Mouse (Mus musculus): ENCODE measurements around the gene Olfr1469. TPM values are rescaled to one million over a fixed set of nuclear protein-coding genes. Genes with fewer than 3 reads are reported as not detected.

The Olfr1469 gene
- not detected for polyA plus RNA-seq (2014; fragmentation: Illumina TruSeq; extraction: RNeasy Lipid Tissue Mini Kit (QIAGEN cat#74804); ENCODE audit: low read depth, low replicate concordance)

DNA sequence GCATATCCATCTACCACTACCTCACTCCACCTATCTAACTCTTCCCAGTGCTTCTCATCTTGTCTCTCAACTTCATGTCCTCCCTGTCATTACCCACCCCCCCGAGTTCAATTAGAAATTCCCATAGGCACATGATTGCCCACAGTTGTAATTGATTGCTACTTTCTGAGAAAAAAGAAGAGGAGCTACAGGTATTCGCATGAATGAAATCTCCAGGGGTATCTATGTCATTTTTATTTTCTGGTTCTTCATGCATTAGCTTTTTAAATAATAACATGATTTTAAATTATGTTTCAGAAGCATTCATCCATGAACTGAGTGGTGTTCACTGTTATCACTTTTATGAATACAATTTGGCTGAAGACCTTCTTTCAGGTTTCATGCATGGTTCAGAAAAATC is at the start of gene Olfr1469:
TSS of gene Olfr1469 (plus strand) at position 301 of the 400 bp plus-strand sequence.

DNA sequence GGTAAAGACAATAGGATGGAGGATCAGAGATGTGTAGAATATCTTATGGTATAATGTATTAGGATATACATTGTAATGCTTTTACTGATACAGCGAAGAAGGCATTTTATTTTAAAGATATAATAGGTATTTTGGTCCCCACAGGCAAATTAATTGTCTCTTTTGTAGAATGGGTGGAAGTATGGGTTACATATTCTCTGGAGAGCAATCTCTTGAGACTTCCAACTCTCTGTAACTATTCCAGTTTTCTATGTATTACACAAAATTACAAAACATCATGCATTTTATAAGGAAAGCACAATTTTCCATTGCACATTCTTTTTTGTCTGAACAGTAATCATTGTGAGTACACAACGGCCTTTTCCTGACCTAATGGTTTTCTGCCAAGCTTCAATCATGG is 45.7 kb upstream of the Olfr1469 start, which contains the start of gene Olfr1467:
TSS of gene Olfr1467 (plus strand) at position 301 of the 400 bp plus-strand sequence.

DNA sequence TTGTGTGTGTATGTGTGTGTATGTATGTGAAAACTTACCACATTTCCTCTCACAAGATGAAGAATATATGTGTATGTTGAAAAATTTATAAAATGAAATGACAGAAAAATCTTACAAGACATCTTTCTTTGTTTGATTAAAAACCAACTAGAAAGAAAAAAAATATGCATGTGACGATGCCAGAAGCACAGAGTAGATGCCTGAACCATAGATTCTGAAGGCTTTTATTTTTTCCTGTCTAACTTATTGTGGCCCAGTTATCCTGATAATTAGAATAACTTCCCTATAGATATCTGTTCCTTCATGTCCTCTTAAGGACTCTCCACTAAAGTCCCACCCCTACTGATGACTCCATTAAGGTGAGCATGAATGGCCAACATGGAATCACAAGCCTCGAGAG is 35.5 kb downstream of the Olfr1469 start, which contains the start of gene Olfr1471:
TSS of gene Olfr1471 (plus strand) at position 301 of the 400 bp plus-strand sequence.

DNA sequence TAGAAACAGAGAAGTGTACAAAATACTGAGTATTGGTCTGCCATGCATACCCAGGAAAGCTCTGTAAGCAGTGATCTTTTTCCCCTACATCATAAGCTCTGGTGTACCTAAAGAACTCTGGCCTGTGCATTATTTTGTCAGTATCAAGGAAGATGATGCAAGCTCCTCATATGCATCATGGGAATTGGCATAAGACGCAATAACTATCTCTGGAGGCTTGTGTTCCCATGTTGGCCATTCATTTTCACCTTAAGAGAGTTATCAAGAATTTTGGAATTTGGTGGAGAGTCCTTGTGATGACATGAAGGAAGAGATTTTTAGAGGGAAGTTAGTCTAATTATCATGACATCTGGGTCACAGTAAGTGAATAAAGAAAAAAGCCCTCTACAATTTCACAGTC is 48.3 kb downstream of the Olfr1469 start, which contains the start of gene Olfr1472:
TSS of gene Olfr1472 (minus strand) at position 101 of the 400 bp plus-strand sequence.

Other genes starting within 250 kb of the Olfr1469 start
- not detected for gene Olfr1461, start 244.8 kb upstream of the Olfr1469 start, polyA plus RNA-seq (2014; fragmentation: Illumina TruSeq; extraction: RNeasy Lipid Tissue Mini Kit (QIAGEN cat#74804); ENCODE audit: low read depth, low replicate concordance)
- not detected for gene Olfr1462, start 222.1 kb upstream of the Olfr1469 start, polyA plus RNA-seq (2014; fragmentation: Illumina TruSeq; extraction: RNeasy Lipid Tissue Mini Kit (QIAGEN cat#74804); ENCODE audit: low read depth, low replicate concordance)
- gene Olfr1463, start 176.5 kb upstream of the Olfr1469 start, polyA plus RNA-seq (2014; fragmentation: Illumina TruSeq; extraction: RNeasy Lipid Tissue Mini Kit (QIAGEN cat#74804); ENCODE audit: low read depth, low replicate concordance): not detected
- not detected for gene Olfr1465, start 92.3 kb upstream of the Olfr1469 start, polyA plus RNA-seq (2014; fragmentation: Illumina TruSeq; extraction: RNeasy Lipid Tissue Mini Kit (QIAGEN cat#74804); ENCODE audit: low read depth, low replicate concordance)
- not detected for gene Olfr1466, start 69.0 kb upstream of the Olfr1469 start, polyA plus RNA-seq (2014; fragmentation: Illumina TruSeq; extraction: RNeasy Lipid Tissue Mini Kit (QIAGEN cat#74804); ENCODE audit: low read depth, low replicate concordance)
- not detected for gene Olfr1467, start 45.6 kb upstream of the Olfr1469 start, polyA plus RNA-seq (2014; fragmentation: Illumina TruSeq; extraction: RNeasy Lipid Tissue Mini Kit (QIAGEN cat#74804); ENCODE audit: low read depth, low replicate concordance)
- gene Olfr1471, start 35.6 kb downstream of the Olfr1469 start, polyA plus RNA-seq (2014; fragmentation: Illumina TruSeq; extraction: RNeasy Lipid Tissue Mini Kit (QIAGEN cat#74804); ENCODE audit: low read depth, low replicate concordance): not detected
- not detected for gene Olfr1472, start 48.2 kb downstream of the Olfr1469 start, polyA plus RNA-seq (2014; fragmentation: Illumina TruSeq; extraction: RNeasy Lipid Tissue Mini Kit (QIAGEN cat#74804); ENCODE audit: low read depth, low replicate concordance)
- not detected for gene Olfr1474, start 61.7 kb downstream of the Olfr1469 start, polyA plus RNA-seq (2014; fragmentation: Illumina TruSeq; extraction: RNeasy Lipid Tissue Mini Kit (QIAGEN cat#74804); ENCODE audit: low read depth, low replicate concordance)
- gene Olfr1475, start 72.3 kb downstream of the Olfr1469 start, polyA plus RNA-seq (2014; fragmentation: Illumina TruSeq; extraction: RNeasy Lipid Tissue Mini Kit (QIAGEN cat#74804); ENCODE audit: low read depth, low replicate concordance): not detected
- gene Olfr1477, start 92.7 kb downstream of the Olfr1469 start, polyA plus RNA-seq (2014; fragmentation: Illumina TruSeq; extraction: RNeasy Lipid Tissue Mini Kit (QIAGEN cat#74804); ENCODE audit: low read depth, low replicate concordance): not detected
- gene Olfr1480, start 120.1 kb downstream of the Olfr1469 start, polyA plus RNA-seq (2014; fragmentation: Illumina TruSeq; extraction: RNeasy Lipid Tissue Mini Kit (QIAGEN cat#74804); ENCODE audit: low read depth, low replicate concordance): not detected
- gene Olfr1484, start 175.7 kb downstream of the Olfr1469 start, polyA plus RNA-seq (2014; fragmentation: Illumina TruSeq; extraction: RNeasy Lipid Tissue Mini Kit (QIAGEN cat#74804); ENCODE audit: low read depth, low replicate concordance): not detected
- gene Olfr1487, start 209.5 kb downstream of the Olfr1469 start, polyA plus RNA-seq (2014; fragmentation: Illumina TruSeq; extraction: RNeasy Lipid Tissue Mini Kit (QIAGEN cat#74804); ENCODE audit: low read depth, low replicate concordance): not detected
- gene Olfr1489, start 223.8 kb downstream of the Olfr1469 start, polyA plus RNA-seq (2014; fragmentation: Illumina TruSeq; extraction: RNeasy Lipid Tissue Mini Kit (QIAGEN cat#74804); ENCODE audit: low read depth, low replicate concordance): not detected
- not detected for gene Olfr1490, start 243.2 kb downstream of the Olfr1469 start, polyA plus RNA-seq (2014; fragmentation: Illumina TruSeq; extraction: RNeasy Lipid Tissue Mini Kit (QIAGEN cat#74804); ENCODE audit: low read depth, low replicate concordance)